Mouse (Mus musculus) c-Kit-positive CD71-negative TER-119-negative erythroid progenitor cells, embryonic 14.5 days (primary cell): ENCODE results near the gene Lyg1.

Experiments used
- DNase-seq: peaks from one replicate; pipeline ENCODE4 v3.0.0-alpha.2; 2013; ENCODE audit warnings: low read depth

The Lyg1 gene

GRCm38 (mm10) chr1:37948906-37949305, 8.7 kb downstream of the Lyg1 start:
- DNase-seq = no peak

GRCm38 (mm10) chr1:37931806-37932205, 25.8 kb downstream of the Lyg1 start:
- DNase-seq = no peak

- no peak for DNase-seq
These were observed 31.6 kb downstream of the Lyg1 start for GRCm38 (mm10) chr1:37925971-37926370.

GRCm38 (mm10) chr1:37922536-37922935, 35.0 kb downstream of the Lyg1 start:
- DNase-seq = no peak

DNA sequence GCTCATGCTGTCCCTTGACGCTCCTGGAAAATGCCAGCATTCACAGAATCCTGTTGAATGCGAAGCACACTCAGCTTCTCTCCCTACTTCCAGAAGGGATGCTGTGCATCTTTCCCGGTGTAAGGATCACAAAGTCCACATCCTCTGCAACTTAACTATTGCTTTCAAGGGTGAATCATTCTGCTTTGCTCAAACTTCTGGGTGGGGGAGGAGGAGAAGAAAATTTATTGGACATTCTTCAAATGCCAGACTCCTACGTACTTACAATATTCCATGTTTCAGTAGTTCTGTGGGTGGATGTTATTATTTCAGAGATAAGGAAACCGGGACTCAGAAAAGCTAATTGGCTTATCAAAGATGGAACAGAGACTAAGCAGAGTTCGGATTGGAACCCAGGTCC, 39.5 kb downstream of the Lyg1 start:
- DNase-seq = no peak

- DNase-seq = no peak
These were observed 39.9 kb downstream of the Lyg1 start for GRCm38 (mm10) chr1:37917666-37918065.

- DNase-seq = no peak
These were observed 41.2 kb downstream of the Lyg1 start, which contains the start of gene Lyg2 for GRCm38 (mm10) chr1:37916393-37916792. Gene Lyg2 (minus strand): TSS chr1:37916493.

DNA sequence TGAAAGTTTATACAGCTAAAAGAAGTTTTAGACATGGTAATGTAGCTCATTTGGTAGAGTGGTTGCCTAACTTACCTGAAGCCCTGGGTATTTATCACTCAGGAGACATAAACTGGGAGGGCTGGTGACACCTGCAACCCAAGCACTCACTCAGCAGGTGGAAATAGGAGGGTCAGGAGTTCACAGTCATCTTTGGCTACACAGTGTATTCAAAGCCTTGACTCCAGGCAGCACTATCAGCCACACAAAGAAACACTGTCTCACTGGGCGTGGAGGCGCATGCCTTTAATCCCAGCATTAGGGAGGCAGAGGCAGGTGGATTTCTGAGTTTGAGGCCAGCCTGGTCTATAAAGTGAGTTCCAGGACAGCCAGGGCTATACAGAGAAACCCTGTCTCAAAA, 44.8 kb downstream of the Lyg1 start:
- DNase-seq = no peak

GRCm38 (mm10) chr1:37903178-37903577, 54.4 kb downstream of the Lyg1 start:
- no peak for DNase-seq

DNA sequence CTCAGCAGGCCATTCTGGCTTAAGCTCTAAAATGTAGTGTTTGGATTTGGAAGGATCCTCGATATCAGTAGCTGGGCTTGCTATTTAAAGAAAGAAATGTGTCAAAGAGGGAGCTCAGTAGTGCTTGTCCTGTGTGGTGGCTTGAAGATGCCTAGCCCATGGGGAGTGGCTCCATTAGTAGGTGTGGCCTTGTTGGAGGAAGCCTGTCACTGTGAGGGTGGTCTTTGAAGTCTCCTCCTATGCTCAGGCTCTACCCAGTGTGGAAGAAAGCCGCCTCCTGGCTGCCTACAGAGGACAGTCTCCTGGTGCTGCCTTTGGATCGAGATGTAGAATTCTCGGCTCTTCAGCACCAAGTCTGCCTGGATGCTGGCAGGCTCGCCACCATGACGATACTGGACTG, 57.3 kb downstream of the Lyg1 start:
- DNase-seq = no peak

DNA sequence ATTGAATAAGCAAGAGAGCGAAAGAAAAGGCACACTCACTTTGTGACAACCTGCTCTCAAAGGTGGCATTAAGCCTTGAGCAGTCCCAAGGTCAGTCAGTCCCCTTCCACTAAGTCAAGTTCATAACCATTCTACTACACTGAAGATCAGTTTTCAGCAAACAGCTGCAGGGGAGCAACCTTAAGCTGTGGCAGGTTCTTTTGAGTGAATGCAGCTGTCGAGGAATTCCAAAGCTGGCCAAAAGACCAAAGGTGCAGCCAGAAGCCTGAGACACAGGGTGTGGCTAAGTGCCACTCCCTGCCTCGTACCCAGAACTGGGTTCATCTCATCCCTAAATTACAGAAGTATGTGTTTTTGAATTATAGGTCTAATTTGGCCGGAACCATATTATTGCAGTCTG, 57.7 kb downstream of the Lyg1 start:
- DNase-seq = no peak
